Mouse (Mus musculus) testis, postnatal 14 days (tissue): ENCODE data around the gene Eapp.
"Not testable (repeated sequence)": the region's sequence is repeated elsewhere in the genome, so short reads cannot be mapped to it uniquely, and the experiment has no call there.

Source experiments
- DNase-seq: peaks from one replicate; pipeline ENCODE4 v3.0.0; 2021; ENCODE audit warnings: low spot score

Gene Eapp

DNA sequence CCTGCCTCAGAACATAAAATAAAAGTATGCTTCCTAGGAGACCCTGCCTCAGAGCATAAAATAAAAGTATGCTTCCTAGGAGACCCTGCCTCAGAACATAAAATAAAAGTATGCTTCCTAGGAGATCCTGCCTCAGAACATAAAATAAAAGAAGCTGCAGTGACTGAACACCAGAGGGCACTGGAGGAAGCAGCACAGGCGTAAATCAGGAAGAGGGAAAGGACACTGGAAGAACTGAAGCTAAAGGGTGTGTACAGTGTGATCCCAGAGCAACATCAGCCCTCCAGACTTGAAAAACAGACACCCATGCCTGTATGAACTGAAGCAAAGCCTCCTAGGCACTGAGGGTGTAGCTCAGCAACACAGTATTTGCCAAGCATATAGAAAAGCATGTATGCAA lies 12.5 kb downstream of the Eapp start:
- DNase-seq: no peak

DNA sequence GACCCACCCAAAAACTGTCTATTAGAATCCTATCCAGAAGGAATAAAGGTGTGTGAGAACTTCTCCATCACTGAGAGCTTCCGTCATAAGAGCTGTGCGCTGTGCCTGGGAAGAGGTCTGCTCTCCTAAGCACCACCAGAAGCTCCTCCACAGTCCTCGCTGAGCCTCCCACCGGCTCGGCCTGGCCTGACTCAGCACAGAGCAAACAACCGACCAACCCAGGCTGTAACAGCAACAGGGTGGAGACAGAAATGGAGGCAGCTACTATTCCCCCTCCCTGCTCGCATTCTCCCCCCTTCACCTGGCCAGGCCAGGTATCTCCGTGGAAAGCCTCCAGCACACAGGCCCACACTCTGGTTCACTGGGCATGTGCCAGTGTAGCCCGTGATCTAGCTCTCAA lies 19.0 kb downstream of the Eapp start:
- no peak for DNase-seq

DNA sequence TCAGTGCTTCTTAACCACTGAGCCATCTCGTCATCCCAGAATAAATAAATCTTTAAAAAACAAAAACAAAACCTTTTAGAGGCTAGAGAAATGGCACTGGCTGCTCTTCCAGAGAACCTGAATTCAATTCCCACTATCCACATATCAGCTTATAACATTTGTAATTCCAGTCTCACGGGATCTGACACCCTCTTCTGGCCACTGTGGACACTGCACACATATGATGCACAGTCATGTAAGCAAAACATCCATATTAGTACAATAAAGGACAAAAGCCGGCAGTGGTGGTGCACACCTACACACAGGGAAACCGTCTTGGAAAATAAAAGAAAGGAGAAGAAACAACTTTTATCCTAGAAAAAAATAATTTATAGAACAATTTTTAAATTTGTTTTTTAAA lies 20.3 kb downstream of the Eapp start:
- DNase-seq: no peak

DNA sequence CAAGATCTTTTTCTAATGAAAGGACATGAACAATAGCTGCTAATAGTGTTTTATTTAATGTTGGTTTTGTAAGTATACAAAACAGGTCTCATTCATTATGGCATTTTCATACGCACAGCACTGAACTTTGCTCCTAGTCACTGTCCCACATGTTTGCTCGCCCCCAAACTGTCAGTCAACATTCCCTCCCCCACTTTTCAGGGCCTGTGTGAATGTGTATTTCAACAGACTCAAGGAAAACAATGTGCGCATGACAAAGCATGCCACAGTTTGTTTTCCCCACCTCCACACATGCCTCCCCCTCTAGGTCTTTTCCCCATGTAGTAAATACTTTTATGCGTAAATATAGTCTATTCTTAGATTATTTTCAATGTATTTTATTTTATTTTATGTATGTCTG lies 24.4 kb downstream of the Eapp start:
- no peak for DNase-seq

DNA sequence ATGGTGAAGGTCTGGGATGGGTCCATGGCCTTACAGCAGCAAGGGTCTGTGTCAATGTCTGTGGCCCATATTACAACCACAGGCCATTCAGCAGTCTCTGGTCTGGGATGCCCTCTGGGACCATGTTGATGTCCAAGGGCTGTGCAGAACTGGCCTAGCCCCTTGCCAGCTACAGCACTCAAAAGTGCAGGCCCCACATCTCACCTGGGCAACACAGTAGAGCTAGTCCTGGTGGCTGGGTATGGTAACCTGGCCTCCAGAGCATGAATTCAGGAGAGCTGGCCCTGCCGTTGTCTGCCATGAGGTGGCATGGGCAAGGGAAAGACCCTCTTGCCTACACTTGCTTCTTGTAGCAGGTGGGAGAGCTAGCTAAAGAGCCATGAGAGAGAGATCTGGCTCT lies 27.6 kb downstream of the Eapp start:
- DNase-seq: no peak

DNA sequence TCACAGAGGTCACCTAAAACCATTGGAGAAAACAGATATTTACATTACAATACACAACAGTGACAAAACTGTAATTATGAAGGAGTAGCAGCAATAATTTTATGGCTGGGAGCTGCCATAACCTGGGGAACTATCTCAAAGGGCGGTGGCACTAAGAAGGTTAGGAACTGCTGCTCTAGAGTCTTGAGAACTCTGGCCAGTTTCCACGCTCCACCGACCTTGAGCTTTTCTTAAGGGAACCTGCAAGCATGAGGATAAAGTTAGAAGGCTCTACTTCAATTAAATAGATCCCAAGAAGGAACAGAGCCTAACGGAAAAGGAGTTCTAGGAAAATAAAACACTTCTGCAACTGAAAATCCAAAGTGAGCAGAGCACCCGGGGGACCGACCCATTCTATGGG lies 30.2 kb downstream of the Eapp start:
- no peak for DNase-seq

DNA sequence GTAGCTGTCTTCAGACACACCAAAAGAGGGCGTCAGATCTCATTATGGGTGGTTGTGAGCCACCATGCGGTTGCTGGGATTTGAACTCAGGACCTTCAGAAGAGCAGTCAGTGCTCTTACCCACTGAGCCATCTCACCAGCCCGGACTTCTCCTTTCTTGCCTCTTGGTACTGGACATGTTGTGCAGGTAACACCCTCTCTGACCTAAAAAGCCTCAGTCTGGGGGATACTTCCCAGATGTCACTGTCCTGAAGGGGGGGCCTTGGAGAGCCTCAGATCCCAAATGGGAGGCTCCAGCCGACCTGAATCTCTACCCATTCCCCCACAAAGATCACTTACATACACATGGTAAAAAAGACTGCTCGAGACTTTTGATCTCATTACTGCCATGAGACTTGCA lies 34.2 kb downstream of the Eapp start:
- not testable (repeated sequence) for DNase-seq

DNA sequence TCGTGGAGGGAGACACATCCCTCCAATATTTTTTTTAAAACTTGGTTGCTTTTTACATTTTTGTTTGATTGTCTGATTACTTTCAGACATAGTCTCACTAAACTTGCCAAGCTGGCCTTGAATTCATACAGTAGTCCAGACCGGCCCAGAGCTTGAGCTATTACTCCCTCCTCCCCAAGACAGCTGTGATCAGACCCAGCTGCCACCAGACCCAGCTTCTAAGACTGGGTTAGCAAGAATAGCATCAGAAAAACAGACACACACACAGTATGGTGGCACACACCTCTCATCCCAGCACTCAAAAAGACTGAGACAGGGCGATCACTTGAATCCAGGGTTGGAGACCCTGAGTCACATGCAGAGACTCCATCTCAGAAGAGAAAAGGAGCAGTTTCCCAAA lies 35.8 kb downstream of the Eapp start:
- DNase-seq: no peak

DNA sequence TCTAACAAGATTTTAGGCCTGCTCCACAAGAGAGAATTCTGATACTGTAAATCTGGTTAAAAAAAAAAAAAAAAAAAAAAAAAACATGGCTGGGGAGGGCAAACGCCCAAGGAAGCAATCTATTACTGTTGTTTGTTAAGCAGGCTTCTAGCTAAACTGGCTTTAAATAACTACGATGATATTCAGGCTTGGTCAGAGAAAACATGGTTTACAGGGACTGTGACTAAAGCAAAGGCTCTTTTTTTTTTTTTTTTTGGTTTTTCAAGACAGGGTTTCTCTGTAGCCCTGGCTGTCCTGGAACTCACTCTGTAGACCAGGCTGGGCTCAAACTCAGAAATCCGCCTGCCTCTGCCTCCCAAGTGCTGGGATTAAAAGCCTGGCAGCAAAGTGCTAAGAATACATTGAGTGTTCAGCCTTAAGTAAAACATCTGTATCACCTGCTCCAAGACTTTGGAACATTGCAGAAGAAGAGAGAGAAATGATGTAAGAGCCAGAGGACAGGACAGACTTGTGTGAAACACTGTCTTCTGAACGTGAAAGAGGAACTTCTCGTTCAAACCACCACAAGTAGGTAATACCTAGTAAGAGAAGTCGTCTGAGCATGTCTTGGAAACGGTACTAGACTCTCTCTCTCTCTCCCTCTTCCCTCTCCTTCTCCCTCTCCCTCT lies 37.1 kb downstream of the Eapp start:
- DNase-seq: no peak

DNA sequence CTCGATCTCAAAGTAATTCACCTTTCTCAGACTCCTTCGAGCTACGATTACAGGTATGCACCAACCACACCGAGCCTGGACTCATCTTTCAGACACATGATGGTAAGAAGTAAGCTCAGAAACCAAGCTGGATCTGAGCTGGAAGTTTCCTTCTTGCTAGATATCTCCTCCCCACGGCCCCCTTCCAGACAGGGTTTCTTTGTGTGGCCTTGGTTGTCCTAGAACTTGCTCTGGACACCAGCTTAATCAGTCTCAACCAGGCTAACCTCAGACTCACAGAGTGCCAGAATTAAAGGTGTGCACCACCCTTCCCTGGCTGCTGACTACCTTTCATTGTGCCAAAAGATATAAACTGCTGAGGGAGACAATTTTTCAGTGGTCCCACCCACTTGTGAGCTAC lies 37.7 kb downstream of the Eapp start:
- no peak for DNase-seq

DNA sequence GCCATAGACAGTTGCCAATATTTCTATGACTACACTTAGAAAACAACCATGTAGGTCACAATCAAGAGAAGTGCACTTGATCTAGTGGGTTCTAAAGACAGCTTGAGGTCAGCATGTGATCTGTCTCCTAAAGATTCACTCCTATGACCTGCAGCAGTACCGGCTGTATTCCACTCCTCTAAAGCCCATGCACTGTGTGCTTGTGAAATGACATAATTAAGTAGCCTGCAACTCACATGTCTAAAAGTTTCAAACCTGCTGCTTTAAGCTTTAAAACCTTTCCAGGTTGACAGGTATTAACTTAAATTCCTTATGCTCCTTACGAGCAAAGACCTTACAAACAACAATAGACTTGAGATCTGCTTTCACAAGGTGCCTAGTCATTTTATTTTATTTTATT lies 38.5 kb downstream of the Eapp start:
- DNase-seq: no peak

DNA sequence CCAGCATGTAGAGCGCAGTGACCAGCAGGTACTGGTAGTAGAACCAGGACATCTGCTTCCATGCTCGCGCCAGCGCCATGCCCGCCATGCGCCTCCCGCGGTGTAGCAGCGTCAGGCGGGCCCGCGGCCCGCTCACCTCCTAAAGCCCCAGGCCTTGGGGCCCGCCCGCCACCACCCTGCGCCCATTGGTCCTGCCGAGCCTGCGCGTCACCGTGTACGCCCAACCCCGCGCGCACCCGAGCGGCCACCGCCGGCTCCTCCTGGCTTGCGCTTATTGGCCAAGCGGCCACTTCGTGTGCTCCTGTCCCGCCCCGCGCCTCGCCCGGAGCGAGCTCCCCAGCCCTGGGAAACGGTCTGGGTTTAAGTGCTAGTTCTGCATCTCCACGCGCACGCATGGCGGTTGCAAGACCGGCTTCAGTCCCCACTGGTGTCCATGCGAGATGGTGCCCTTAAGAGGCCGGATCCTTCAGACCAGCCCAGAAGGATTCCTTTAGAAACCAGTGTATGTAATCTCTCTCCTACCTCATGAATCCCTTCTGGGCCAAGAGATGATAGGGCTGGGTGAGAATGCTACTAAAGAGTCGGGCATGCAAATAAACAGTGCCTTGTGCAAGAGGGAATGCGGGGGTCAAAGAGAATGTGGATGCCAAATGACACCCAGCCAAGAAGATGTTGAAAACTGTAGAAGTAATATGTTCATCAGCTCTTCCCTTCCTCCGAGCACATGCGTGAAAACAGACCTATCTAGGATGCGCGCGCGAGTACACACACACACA lies 39.1 kb downstream of the Eapp start, which contains the start of gene Sptssa:
Gene Sptssa (minus strand): TSS at position 178 of the 776 bp plus-strand sequence.
- peak; percentile 90 for DNase-seq

DNA sequence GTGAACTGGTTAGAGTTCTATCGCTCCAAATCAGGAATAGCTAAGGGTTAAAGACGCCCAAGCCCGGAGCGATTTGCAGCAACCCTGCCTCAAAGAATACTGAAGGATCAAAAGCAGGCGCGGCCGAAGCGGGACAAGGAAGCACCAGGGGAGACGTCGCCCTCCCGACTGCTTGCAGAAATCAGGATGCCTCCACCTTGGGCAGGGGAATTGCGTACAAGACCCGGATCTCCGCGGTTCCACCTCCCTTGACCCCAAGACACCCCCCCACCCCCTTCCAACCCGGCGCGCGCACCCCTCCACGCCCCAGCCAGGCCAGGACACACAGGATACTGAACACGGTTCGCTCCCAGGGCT lies 39.7 kb downstream of the Eapp start:
- no peak for DNase-seq

DNA sequence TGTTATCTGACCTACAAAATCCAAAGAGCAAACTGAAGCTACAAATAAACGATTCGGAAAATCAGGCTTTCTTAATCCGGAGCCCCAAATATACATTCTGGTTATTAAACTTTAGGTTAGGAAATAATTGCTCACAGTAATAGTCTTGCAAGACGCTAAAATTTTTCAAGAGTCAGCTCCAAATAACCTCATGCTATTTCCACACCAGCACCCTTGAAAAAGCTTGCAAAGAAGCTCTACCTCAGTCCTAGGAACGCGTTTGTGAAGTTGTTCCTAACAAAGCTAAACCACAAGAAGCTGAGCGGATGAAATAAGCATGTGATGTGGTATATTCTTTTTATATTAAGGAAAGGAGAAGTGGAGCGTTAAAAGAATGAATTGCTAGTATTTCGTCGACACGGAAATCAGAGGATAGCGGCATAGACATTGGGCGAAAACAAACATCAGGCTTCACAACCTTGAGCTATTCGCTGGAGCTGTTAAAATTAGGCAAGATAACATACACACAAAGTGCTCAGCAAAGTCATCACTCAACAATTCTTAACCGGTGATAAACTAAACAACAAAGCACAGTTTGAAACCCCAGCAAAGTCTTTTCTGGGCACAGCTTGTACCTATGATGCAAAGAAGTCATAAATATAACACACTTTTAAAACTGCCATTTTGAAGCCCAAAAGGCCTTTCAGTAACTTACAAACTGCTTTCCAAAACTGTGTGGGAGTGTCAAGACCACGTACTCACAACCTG lies 40.2 kb downstream of the Eapp start:
- no peak for DNase-seq

DNA sequence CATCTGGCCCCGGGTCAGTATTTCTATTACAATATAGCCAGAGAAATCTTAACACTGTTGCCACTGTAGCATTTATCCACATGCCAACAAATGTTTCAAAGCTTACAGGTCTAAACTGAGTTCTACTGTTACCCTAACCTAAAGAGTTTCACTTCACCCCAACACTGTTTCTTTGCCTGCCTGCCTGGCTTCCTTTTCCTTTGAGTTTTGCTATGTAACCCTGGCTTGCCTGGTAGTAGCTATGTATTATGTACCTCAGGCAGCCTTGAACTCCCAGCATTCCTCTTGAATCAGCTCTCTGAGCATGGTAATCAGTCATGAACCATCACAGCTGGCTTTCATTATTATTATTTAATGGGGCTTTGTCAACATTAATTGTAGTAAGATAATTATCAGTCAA lies 41.0 kb downstream of the Eapp start:
- peak; percentile 35 for DNase-seq

DNA sequence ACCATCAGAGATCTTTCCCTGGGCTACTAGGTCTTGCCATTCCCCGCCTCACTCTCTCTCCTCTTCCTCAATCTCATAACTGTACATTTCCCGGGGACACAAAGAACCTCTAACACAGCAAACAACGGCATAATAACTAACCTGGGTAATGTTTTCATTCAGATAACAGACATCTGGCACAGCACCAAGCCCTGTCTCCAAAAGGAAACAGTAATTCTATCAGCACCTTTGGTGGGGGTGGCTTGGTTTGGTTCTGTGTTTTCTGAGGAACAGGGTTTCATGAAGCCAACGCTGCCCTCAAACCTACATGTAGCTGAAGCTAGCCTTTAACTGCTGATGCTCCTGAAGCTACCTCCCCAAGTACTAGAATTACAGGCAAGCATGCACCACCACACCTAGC lies 41.6 kb downstream of the Eapp start:
- no peak for DNase-seq

DNA sequence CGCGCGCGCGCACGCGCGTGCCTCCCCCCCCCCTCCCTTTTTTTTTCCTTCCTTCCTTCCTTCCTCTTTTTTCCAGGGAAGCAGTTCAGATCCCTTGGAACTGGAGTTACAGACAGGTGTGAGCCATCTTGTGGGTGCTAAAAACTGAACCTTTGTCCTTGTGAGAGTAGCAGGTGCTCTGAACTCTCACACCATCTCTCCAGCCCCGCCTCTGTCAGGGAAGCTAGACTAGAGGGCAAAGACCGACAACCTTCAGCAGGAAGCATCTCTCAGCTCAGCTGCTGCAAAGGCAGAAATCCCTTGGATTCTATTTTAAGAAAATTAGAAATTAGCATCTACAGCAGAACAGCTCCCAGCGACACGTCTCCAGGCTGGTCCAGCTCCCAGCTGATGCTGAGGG lies 43.4 kb downstream of the Eapp start:
- DNase-seq: no peak

DNA sequence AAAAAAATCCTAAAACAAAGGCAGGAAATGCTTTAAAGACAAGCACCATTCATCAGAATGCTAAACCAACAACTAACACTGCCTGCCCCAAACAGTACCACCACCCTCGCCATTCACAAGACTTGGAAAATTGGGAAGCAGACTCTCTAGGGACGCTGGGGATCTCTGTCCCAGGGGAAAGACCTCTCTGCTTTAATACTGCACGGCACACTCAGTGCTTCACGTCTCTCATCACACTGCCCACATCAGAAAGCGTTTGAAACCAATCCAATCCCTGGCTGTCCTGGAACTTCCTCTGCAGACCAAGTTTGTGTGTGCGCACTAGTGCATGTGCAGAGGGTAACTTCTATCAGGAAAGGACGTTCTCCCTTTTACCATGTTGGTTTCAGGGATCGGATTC lies 43.9 kb downstream of the Eapp start:
- no peak for DNase-seq

DNA sequence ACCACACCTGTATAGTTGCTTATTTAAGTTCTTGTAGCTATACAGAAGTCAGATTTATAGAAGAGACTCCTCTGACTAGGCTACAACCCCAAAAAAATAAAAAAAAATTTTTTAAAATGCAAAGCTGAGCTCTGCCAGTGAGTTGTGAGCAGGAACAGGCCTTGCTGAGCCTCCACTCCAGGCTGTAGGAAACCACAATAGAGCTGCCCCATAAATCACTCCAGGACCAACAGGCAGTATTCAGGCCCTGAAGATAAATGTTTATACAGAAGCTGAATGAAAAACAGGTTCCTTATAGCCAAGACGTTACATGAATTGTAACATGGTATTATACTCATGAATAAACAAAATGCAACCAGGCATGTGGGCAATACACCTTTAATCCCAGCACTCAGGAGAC lies 44.5 kb downstream of the Eapp start:
- no peak for DNase-seq

DNA sequence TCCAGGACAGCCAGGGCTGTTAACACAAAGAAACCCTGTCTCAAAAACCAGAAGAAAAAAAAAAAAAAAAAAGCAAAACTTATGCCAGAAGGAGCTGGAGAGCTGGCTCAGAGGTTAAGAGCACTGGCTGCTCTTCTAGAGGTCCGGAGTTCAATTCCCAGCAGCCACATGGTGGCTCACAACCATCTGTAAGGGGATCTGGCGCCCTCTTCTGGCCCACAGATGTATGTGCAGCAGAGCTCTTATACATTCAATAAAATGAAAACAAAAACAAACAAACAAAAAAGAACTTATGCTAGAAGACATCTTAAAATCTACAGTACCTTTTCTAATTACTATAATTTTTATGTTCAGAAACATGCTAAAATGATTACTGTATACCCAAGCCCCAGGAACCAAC lies 50.8 kb downstream of the Eapp start:
- DNase-seq: no peak

DNA sequence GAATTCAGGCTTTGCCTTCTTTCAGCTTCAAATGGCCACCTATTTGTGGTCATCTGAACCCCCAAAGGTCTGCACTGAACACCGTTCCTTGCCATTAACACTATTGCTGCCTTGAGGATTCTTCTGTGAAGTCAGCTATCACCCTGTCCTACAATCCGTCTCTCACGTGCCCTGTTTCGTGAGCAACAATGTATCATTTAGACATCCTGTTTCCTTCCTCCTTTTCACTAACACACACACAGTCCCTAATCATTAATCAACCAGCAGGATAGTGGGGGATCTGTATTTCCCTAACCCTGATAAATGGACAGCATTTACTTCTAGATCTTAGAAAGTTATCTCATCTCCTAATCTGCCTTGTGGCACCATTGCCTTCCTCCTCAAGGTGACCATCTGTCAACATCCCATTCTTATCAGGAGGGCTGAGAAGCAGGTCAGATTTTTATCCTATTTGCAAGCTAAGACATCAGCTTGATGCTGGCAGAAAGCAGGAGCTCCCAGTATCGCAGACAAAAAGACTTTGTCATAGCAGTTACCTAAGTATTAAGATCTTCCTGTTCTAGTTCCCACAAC lies 52.3 kb downstream of the Eapp start:
- no peak for DNase-seq

DNA sequence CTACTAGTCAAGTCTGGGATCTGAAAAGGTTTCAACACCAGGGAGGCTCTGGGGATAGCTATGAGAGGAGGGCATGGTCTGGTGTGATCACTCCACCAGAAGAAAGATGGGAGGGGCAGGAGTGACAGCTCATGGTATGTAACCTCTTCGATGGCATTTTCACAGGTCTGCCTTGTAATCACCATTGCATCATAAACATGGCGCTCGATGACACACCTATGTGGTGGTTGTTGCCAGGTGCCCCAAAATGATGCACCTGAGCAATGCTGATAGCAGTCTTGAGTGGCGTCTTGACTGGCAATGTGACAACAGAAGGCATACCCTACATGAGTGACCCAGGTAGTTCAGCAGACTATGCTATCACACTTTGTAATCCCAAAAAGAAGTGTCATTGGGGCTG lies 54.3 kb downstream of the Eapp start:
- DNase-seq: no peak

DNA sequence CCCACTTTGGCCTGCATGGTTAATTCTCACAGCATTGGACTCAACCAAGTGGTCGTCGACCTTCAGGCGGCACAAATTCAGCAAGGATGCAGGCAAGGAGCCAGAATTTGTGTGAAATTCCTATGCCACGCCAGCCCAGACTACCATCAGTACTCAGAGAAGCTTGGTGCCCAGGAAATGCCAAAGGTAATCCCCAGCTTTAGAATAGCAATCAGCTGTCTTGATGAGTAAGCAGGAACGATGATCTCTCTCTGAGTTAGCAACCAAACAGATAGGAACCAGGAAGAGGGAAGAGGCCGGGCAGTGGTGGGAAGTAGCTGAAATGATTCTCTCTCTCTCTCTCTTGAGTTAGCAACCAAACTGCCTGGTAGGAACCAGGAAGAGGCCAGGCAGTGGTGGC lies 55.4 kb downstream of the Eapp start:
- DNase-seq: no peak
